Mouse (Mus musculus): ENCODE results near the gene Arhgap10. TPM values are rescaled to one million over a fixed set of nuclear protein-coding genes. Genes with fewer than 3 reads are reported as not detected.

The Arhgap10 gene
- polyA plus RNA-seq, 1 experiment from 2014 or later: 19.7 TPM

DNA sequence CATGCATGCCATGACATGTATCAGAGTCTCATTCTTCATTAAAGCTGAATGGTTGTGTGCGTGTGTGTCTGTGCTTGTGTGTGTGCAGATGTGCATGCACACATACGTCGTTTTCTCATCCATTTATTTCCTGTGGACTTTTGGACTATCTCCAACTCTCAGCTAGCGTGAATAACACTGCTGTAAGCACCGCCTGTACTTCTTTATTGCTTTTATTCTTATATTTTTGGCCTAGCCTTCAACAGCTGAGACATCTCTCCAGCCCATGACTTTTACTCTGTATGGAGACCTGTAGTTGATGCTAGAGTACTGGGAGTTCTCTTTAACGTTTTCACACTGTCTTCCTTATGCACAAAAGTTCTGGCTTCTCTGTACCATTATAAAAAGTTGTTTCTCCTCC is 285.9 kb downstream of the Arhgap10 start:
- Histone ChIP-seq H3K36me3 (ENCODE audit: control insufficient read depth, insufficient read depth) (no peaks in the 10 kb centered on the region), H3K9me3 (ENCODE audit: control insufficient read depth) (no peaks in the 10 kb centered on the region), H3K9ac (ENCODE audit: low read depth, low read length) (no peak overlapping the region), H3K27ac (ENCODE audit: low read depth, low read length) (no peak overlapping the region), H3K4me3 (ENCODE audit: low read depth, low read length) (no peak overlapping the region), H3K4me1 (replicated peaks; ENCODE audit: control insufficient read depth, insufficient read depth, low read length) (0 out of 2 replicates have a peak, but pooled peaks cover 4% of the 10 kb centered on the region), H3K4me2 (replicated peaks; ENCODE audit: low read depth) (no peak overlapping the region), H3K27me3 (replicated peaks; ENCODE audit: control insufficient read depth, insufficient read depth, low read length) (no peaks in the 10 kb centered on the region)
- 39% methylated on average over 6 of the region's 6 CpGs for WGBS
- no peak for ATAC-seq
- no peak for TF ChIP-seq CTCF (IDR thresholded peaks at IDR 0.05; ENCODE audit: low read depth)

DNA sequence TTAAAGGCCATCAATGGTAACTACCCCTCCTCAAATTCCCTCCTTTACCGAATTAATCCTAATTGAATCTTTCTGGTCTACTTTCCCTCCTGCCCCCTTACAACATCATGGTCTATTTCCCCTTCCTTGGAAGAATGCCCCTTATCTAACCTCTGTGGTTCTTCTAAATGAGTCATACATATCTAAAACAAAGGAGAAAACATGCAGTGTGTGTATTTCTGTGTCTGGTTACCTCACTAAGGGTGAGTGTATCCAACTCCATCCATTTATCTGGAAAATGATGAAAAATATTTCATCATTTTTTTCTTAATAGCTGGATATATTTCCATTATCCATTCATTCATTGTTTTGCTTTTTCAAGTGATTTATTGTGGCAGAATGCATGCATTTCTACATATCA is 286.5 kb downstream of the Arhgap10 start:
- H3K27me3 ChIP-seq (replicated peaks; ENCODE audit: control insufficient read depth, insufficient read depth, low read length): no peaks in the 10 kb centered on the region
- no peak overlapping the region for H3K9ac ChIP-seq (ENCODE audit: low read depth, low read length)
- no peak for TF ChIP-seq CTCF (IDR thresholded peaks at IDR 0.05; ENCODE audit: low read depth)
- ATAC-seq: no peak
- no peaks in the 10 kb centered on the region for H3K36me3 ChIP-seq (ENCODE audit: control insufficient read depth, insufficient read depth)
- H3K4me2 ChIP-seq (replicated peaks; ENCODE audit: low read depth): no peak overlapping the region
- H3K27ac ChIP-seq (ENCODE audit: low read depth, low read length): no peak overlapping the region
- 0 out of 2 replicates have a peak, but pooled peaks cover 4% of the 10 kb centered on the region for H3K4me1 ChIP-seq (replicated peaks; ENCODE audit: control insufficient read depth, insufficient read depth, low read length)
- H3K4me3 ChIP-seq (ENCODE audit: low read depth, low read length): no peak overlapping the region
- H3K9me3 ChIP-seq (ENCODE audit: control insufficient read depth): no peaks in the 10 kb centered on the region
- 83% methylated on average over 1 of the region's 1 CpGs for WGBS

DNA sequence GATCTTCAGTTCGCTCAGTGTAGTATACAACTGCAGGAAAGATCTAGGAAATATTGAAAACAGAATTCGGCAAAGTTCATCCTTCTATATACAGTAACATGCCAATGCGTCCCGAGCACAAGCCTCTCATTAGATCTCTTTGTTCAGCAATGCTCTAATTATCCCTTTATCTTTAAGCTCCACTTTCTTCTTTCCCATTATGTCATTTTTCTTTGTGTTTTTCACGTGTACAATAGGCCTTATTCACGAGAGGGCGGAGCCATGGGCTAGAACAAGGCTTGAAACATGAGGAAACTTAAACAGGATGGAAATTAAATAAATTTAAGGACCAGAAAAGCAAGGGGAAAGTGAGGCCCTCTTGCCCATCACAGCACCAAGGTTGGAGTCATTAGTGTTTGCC is 289.1 kb downstream of the Arhgap10 start:
- WGBS: 85% methylated on average over 7 of the region's 7 CpGs
- Histone ChIP-seq H3K27me3 (replicated peaks; ENCODE audit: control insufficient read depth, insufficient read depth, low read length) (no peaks in the 10 kb centered on the region), H3K4me3 (ENCODE audit: low read depth, low read length) (no peak overlapping the region), H3K9me3 (ENCODE audit: control insufficient read depth) (no peaks in the 10 kb centered on the region), H3K4me2 (replicated peaks; ENCODE audit: low read depth) (no peak overlapping the region), H3K9ac (ENCODE audit: low read depth, low read length) (no peak overlapping the region), H3K36me3 (ENCODE audit: control insufficient read depth, insufficient read depth) (no peaks in the 10 kb centered on the region), H3K27ac (ENCODE audit: low read depth, low read length) (no peak overlapping the region), H3K4me1 (replicated peaks; ENCODE audit: control insufficient read depth, insufficient read depth, low read length) (0 out of 2 replicates have a peak, but pooled peaks cover 4% of the 10 kb centered on the region)
- no peak for ATAC-seq
- TF ChIP-seq CTCF (IDR thresholded peaks at IDR 0.05; ENCODE audit: low read depth): no peak

DNA sequence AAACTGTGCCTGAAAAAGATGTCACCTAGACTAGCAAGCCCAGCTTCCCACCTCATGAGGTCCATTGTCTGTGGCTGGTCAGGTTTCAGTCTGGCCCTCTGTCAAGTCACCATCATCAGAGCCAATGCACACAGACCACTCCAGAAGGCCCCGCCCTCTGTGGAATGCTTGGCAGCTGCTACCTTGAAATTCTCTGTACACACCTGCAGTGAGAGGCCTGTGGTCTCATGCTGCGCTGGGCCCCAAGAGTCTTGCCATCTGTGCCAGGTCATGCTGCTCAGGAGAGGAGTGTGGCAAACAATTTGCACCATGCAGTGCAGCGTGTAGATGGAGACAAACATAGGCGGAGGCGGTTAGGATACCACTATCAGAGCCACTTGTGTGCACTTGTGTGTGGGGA is 290.0 kb downstream of the Arhgap10 start:
- Histone ChIP-seq H3K4me3 (ENCODE audit: low read depth, low read length) (no peak overlapping the region), H3K27me3 (replicated peaks; ENCODE audit: control insufficient read depth, insufficient read depth, low read length) (no peaks in the 10 kb centered on the region), H3K27ac (ENCODE audit: low read depth, low read length) (no peak overlapping the region), H3K4me1 (replicated peaks; ENCODE audit: control insufficient read depth, insufficient read depth, low read length) (0 out of 2 replicates have a peak, but pooled peaks cover 4% of the 10 kb centered on the region), H3K36me3 (ENCODE audit: control insufficient read depth, insufficient read depth) (no peaks in the 10 kb centered on the region), H3K9ac (ENCODE audit: low read depth, low read length) (no peak overlapping the region), H3K9me3 (ENCODE audit: control insufficient read depth) (no peaks in the 10 kb centered on the region), H3K4me2 (replicated peaks; ENCODE audit: low read depth) (no peak overlapping the region)
- no peak for TF ChIP-seq CTCF (IDR thresholded peaks at IDR 0.05; ENCODE audit: low read depth)
- ATAC-seq: no peak
- WGBS: 88% methylated on average over 5 of the region's 5 CpGs

DNA sequence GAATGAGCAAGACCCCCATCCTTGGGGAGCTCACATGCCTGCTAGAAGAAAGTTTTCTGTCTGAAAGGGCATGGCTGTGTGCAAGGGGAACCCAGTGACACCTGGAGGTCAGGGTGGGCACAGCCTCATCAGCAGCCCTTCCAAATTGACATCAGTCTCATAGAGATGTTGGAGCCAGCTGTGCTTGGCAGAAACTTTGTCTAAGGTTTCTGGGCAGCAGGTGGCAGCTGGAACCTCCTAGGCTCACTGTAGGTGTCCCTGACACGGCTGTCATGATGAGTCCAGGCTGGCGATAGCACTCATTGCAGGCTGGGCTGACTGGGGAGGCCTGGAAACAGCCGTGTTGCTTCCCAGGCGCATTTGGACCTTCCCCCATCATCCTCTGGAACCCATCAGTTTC is 294.6 kb downstream of the Arhgap10 start:
- 71% methylated on average over 4 of the region's 4 CpGs for WGBS
- H3K4me3 ChIP-seq (ENCODE audit: low read depth, low read length): no peak overlapping the region
- TF ChIP-seq CTCF (IDR thresholded peaks at IDR 0.05; ENCODE audit: low read depth): no peak
- H3K4me1 ChIP-seq (replicated peaks; ENCODE audit: control insufficient read depth, insufficient read depth, low read length): no peaks in the 10 kb centered on the region
- no peaks in the 10 kb centered on the region for H3K9me3 ChIP-seq (ENCODE audit: control insufficient read depth)
- H3K36me3 ChIP-seq (ENCODE audit: control insufficient read depth, insufficient read depth): no peaks in the 10 kb centered on the region
- no peaks in the 10 kb centered on the region for H3K27me3 ChIP-seq (replicated peaks; ENCODE audit: control insufficient read depth, insufficient read depth, low read length)
- H3K27ac ChIP-seq (ENCODE audit: low read depth, low read length): no peak overlapping the region
- no peak for ATAC-seq
- H3K4me2 ChIP-seq (replicated peaks; ENCODE audit: low read depth): no peak overlapping the region
- no peak overlapping the region for H3K9ac ChIP-seq (ENCODE audit: low read depth, low read length)

GRCm38 (mm10) chr8:77215191-77215590 is 302.6 kb downstream of the Arhgap10 start:
- Histone ChIP-seq H3K4me1 (replicated peaks; ENCODE audit: control insufficient read depth, insufficient read depth, low read length) (no peaks in the 10 kb centered on the region), H3K36me3 (ENCODE audit: control insufficient read depth, insufficient read depth) (no peaks in the 10 kb centered on the region; the same call in 1 of the 2 replicates), H3K27ac (ENCODE audit: low read depth, low read length) (no peak overlapping the region), H3K9me3 (ENCODE audit: control insufficient read depth) (no peaks in the 10 kb centered on the region), H3K4me3 (ENCODE audit: low read depth, low read length) (no peak overlapping the region), H3K9ac (ENCODE audit: low read depth, low read length) (no peak overlapping the region), H3K27me3 (replicated peaks; ENCODE audit: control insufficient read depth, insufficient read depth, low read length) (no peaks in the 10 kb centered on the region), H3K4me2 (replicated peaks; ENCODE audit: low read depth) (no peak overlapping the region)
- ATAC-seq: no peak
- WGBS: 58% methylated on average over 6 of the region's 6 CpGs
- no peak for TF ChIP-seq CTCF (IDR thresholded peaks at IDR 0.05; ENCODE audit: low read depth)

GRCm38 (mm10) chr8:77214665-77215064 is 303.1 kb downstream of the Arhgap10 start:
- H3K4me1 ChIP-seq (replicated peaks; ENCODE audit: control insufficient read depth, insufficient read depth, low read length): no peaks in the 10 kb centered on the region
- H3K9ac ChIP-seq (ENCODE audit: low read depth, low read length): no peak overlapping the region
- TF ChIP-seq CTCF (IDR thresholded peaks at IDR 0.05; ENCODE audit: low read depth): no peak
- WGBS: 64% methylated on average over 8 of the region's 8 CpGs
- no peak overlapping the region for H3K4me3 ChIP-seq (ENCODE audit: low read depth, low read length)
- no peak for ATAC-seq
- H3K27me3 ChIP-seq (replicated peaks; ENCODE audit: control insufficient read depth, insufficient read depth, low read length): no peaks in the 10 kb centered on the region
- H3K4me2 ChIP-seq (replicated peaks; ENCODE audit: low read depth): 0 out of 2 replicates have a peak overlapping the region, but pooled peaks have one; percentile 13
- no peaks in the 10 kb centered on the region; the same call in 1 of the 2 replicates for H3K36me3 ChIP-seq (ENCODE audit: control insufficient read depth, insufficient read depth)
- no peak overlapping the region for H3K27ac ChIP-seq (ENCODE audit: low read depth, low read length)
- H3K9me3 ChIP-seq (ENCODE audit: control insufficient read depth): no peaks in the 10 kb centered on the region
